Mouse (Mus musculus) urinary bladder, postnatal 14 days (tissue): ENCODE measurements around the gene Ankrd50.

Experiments
- DNase-seq: peaks from one replicate; pipeline ENCODE4 v3.0.0; 2021; ENCODE audit warnings: low spot score

The Ankrd50 gene

DNA sequence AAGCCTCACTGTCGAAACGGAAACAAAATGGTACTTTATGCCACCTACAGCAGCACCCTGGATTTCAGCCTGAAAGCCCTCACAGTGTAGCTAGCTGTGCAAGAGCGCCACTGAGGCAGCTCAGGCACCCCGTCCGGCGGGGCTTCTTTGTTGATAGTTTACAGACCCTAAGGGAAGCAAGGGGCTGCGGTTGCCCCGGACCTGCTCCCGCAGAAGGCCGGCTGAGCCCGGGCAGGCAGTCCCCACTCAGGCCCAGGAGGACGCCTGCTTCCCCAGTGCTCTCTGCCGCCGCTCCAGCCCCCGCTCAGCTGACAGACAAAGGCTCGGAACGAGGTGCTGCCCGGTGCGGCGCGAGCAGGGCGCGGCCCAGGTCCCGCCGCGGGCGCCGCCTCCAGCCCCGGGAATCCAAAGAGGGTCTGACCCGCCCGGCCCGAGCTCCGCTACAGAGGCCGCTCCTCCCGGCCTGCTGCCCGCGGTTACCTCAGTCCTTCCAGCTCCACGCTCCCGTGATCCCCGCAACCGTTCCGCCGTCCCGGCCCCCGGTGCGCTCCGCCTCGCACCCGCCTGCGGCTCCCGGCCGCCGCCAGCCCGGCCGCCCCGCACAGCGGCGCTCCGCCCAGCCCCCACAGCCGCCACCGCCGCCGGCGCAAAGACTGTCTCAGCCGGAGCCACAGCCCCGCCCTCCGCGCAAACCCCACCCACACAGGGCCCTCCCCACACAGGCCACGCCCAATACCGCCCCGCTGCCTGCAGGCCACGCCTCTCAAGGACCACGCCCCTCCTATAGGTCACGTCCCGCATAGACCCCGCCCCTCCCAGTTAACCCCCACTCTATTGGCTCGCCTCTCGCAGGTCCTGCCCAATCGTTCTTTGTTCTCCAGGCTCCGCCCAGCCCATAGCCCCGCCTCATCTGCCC lies at the start of gene Ankrd50:
Ankrd50 (minus strand) TSS at position 654 of the 916 bp plus-strand sequence.
- peak; percentile 99 for DNase-seq

DNA sequence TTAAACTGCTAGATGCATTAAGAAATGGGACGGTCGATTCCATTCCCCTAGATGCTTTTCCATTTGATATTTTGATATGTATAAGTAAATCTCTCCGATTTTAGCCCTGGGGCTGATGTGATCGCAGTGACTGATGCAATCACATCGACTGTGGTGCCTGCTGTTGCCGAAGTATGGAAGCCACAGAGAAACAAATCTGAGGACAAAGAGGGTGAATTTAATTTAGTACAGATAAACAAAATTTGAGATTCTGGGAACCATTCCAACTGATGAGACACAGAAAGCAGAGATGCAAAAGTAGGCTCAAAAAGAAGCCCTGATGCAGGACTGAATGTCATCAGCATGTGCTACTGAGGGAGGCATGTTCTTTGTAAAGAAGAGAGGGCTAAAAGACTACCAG lies 49.6 kb upstream of the Ankrd50 start:
- no peak for DNase-seq

DNA sequence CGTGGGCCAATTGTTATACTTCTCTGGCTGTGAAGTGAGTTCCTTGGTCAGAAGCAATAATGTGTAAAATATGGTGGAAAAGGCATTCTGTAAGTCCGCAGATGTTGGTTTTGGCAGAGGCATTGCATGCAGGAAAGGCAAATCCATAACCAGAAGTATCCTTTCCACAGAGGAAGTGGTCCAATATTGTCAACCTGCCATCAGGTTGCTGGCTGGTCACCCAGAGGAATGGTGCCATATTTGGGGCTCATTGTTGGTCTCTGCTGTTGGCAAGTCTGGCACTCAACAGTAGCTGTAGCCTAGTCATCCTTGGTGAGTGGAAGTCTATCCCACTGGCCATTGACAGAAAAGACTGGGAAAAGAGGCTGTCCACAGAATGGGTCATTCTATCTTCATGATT lies 35.8 kb upstream of the Ankrd50 start:
- DNase-seq: no peak

DNA sequence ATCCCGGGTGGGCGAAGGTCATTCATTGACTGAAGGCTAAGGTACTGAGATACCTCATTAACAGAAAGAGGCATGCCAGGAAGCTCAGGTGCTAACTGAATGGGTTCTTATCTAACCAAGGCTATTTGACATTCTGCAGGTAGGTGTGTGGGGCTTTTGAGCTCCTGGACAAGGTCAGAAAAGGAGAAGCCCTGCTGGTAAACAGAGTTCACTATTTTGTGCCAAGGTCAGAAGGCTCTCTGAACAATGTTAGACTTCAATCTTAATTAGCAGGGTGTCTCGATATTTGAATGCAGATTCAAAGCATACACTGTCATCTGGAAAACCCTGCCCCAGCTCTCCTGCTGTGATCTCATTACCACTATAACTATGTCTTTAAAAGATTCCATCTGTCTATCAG lies 35.3 kb upstream of the Ankrd50 start:
- DNase-seq: no peak

DNA sequence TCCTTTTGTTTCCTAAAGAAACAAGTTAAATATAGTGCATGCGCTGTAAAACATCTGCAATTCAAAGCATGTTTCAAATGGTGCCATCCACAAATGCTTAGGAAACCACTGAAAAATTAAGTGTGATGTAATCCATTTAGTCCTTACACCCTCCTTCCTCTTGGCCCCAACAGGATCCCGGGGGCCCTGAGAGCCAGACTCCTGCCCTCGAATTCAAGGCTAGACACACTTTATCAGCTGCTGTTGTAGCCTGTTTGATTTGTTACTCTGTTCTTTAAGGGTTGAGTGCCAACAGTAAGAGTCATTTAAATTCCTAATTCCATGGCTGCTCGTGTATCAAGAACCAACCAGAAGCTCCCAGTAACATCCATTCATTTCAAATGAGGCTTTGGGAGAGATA lies 19.0 kb upstream of the Ankrd50 start:
- no peak for DNase-seq

DNA sequence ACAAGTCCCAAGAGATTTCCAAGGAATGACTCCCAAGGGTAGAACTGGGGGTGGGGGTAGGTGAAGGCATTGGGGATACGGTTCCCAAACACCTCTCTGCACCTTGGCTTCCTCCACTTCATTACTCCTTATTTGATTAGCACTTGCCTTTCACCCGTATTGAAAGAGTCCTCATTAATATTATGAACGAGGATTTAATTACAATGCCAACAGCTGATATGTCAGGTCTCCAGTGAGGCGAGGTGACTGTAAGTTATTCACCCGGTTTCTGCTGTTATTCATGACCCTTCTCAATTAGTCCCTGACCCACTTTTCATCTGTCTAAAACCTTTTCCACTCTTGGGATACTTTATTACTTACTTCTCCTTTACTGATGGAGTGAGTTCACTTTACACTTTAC lies 17.5 kb upstream of the Ankrd50 start:
- no peak for DNase-seq

DNA sequence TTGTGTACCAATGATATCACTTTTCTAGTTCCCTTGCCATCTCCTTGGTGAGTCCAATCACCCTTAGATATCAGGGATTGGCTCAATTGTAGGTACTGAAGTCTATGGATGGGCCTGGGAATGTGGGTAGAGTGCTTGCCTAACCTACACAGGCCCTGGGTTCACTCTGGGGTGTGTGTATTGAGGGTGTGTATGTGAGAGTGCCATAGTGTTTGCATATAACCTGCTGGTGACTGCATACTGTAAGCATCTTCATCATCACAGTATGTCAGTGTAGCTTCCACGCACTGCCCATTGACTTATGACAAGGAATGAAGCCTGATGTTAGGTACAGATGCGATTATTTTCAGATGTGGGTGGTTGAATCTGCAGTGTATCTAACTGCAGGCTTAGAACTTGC lies 17.1 kb upstream of the Ankrd50 start:
- DNase-seq: no peak

DNA sequence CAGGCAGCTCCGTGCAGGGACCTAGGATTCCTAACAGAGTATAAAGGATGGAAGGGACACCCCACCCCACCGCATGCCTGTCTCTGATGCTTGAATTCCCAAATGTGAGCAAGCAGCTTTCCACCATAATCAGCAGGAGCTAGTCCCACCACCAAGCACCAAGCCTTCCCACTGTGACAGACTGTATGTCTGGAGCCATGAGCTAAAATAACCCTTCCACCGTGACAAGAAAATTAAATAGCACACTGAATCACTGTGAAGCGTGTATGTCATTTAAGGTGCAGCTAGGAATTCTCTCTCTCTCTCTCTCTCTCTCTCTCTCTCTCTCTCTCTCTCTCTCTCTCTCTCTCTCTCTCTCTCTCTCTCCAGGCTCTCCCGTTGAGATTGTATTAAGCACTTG lies 16.7 kb upstream of the Ankrd50 start:
- DNase-seq: no peak

DNA sequence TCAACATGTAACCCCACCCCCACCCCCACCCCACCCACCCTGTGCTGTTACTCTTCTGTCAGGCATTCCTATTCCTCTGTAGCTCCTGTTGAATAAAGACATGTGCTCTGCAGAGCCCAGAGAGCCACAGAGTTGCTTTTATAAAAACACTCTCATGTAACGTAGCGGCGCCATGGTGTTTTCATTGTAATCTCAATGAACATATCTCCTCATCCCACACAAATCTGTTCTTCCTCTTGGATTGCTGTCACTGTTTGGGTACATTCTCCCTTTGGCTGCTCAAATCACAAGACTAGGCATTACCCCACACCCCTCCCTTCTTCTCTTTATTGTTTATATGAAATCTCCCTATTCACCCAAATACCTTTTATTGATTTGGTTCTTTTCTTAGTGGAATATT lies 13.9 kb upstream of the Ankrd50 start:
- DNase-seq: no peak

DNA sequence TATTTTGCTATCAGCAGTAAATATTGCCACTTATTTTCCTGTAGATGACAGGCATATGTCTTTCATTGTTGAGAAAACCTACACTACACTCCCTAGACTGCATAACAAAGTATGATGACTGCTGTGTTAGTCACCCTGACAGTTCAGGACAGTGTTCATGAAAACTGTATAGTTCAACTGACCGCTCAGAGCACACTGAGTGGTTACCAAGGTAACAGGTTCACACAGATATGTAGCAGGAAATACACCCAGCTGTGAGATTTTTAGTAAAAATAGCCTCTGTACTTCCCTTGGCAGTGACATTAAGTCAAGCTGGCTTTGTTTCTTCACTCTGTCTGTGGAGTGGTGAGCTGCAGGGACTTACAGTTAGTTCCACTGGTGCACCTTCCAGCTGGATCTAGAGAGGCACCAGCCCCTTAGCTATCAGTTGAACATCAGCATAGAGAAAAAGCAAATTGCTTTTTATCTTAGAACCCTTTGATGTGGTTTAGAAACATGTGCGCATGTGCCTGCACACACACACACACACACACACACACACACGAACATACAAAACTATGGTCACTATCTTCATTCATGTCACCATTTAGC lies 12.2 kb upstream of the Ankrd50 start:
- no peak for DNase-seq

DNA sequence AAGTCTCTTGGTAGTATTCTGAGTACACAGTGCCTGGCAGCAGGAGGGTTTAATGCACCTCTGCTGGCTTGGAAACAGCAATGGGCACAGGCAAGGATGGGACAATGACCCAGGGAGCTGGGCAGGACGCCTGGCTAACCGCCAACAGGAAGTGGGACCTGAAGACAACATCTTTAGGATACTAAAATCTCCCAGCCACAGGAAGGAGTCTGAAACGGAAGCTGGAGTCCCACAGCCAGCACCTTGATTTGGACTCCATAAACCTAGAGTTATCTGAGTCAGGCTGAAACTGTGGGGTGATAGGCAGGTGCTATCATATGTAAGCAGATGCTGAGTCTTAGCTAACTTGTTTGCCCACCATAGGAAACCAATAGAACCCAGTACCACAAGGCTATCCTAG lies 7.1 kb upstream of the Ankrd50 start:
- DNase-seq: no peak

DNA sequence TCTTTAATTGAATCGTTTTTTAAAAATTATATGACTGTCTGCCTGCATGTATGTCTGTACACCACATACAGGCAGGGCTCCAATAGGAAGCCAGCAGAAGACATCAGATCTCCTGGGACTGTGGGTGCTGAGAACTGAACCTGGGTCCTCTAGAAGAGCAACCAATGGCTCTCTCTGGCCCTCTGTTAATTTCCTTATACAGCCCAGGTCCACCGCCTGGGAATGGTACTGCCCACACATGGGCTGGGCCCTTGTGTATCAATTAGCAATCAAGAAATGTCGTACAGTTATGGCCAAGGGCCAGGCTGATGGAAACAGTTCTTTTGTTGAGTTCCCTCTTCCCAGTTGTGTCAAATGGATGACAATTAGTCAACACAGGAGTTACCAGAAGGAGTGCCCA lies 6.6 kb upstream of the Ankrd50 start:
- DNase-seq: no peak

DNA sequence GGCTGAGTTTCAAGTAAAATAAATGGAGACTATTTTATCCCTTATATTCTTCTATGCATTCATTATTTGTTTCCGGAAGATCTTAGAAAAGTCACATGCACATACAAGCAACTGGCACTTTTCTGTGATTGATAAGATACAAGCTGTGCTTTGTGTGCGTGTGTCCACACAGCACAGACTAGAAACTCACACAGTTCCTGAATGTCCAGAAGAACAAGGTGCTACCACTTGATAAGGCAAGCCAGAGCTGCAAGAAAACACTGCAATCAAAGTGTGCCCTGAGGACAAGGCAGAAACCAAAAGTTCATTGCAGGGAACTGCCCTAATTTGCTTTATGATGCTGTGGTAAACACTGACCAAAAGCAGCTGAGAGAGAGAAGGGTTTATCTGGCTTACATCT lies 6.1 kb upstream of the Ankrd50 start:
- DNase-seq: peak; percentile 34

DNA sequence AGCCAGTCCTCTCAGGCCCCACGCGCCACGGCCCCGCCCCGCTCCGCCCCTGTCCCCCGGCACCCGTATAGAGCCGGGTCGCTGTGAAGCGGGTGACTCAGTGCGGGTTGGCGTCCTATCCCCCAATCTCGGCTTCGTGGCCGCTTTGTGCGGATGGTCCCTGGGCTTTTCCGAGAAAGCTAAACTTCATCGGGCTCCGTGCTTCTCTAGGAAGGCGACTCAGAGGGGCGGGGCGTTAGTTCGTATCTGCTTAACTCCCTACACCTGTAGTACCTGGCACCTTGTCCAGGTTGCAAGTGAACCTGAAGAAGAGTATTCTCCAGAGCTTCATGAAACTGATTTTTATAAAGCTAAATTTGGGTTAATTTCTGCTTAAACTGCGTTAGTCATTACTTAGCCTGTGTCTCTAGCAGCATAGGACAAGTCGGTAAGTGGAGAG lies 482 bp upstream of the Ankrd50 start:
- no peak for DNase-seq

DNA sequence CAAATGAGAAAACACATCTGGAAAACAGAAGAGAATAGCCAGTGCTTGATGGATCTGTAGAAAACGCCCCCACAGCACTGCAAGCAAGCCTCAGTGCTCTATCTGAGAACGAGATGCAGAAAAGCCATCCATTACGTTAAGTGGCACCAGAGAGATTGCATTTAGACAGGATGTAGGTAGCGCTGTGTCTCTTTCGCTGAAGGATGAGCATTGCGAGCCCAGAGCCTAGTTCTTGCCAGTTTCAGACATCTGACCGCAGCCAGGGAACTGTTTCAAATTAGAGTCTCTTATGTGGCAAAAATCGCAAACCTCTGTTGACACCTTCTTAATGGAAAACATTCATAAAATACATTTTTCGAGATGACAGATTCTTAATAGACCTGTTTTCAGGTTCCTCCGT lies 1.1 kb downstream of the Ankrd50 start:
- DNase-seq: no peak

DNA sequence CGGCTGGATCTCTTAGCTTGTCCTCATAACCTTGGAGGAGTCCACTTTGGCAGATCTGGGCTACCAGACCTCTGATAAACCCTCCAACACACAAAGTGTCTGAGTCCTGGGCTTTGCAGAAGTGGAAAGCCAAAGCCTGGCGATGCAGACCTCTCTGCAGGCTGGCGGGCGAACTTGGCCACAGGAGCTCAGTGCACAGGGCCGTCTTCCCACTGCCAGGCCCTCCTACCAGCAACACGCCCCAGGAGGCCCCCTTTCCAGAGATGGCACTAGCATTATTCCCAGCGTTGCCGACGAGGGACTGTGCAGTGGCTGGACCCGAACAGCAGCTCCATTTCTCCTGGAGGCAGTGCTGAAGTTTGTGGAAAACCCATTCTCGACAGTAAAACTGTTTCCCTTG lies 1.9 kb downstream of the Ankrd50 start:
- no peak for DNase-seq

DNA sequence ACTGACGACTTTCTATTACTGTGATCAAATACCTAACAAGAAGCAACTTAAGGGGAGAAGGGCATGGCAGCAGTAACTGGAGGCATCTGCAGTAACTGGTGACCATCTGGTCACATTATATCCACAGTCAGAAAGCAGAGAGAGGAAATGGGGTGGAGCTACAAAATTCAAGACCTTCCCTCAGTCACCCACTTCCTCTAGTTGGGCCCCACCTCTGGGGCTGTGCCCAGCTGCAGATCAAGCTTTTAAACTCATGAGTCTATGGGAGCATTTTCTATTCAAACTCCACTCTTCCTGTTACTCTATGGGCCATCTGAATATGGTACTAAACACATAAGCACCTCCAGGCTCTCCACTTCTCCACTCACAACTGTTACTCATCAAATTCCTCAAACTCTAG lies 3.5 kb downstream of the Ankrd50 start:
- DNase-seq: no peak

DNA sequence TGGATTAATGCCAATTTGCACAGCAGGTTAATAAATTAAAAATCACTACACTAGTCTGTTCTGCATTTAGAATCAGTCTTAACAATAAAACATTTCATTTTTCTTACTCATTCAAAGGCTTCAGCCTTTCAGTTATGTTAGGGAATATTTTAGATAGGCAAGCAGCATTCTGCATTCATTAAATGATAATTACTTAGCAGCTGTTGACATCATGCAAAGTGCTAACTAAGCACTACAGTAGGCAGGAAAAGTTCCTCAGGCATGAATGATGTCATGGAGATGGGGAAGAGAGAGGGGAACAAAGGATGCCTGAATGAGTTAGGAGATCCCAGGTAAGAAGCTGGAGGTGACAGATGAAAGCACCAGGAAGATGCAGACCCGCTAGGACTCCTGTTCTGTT lies 6.7 kb downstream of the Ankrd50 start:
- no peak for DNase-seq

DNA sequence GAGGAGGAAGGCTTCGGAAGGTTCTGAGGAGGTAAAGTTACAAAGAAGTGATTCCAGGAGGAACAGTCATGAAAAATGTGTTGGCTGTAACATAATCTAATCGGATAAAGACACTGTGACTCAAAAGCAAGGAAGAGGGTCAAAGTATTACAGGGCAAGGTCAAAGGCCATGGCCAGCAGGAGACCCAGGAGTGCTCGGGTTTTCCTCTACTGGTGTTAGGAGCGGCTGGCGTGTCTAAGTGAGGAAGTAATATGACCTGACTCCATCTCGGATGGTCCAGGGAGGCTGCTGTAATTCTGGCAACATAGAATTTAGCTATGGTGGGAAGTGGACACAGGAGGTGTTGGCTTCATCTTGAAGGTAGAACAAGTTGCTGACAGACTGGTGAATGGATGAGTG lies 9.1 kb downstream of the Ankrd50 start:
- DNase-seq: no peak

DNA sequence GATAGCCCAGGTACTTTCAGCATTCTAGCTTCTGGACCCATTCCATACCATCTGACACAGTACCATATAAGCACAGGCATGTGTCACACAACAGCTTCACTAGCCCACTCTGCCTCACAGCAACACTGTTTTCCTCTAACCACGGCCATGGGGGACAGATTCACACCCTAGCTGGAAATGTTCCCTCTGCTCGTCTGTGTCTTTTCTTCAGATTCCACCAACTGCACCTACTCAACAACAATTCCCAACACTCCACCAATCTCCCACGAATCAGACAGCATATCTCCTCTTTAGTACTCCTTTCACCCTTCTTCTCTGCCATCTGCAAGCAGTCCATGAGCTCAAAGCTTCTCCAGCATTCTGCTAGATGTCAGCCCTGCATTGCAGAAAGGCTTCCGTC lies 11.5 kb downstream of the Ankrd50 start:
- DNase-seq: no peak

DNA sequence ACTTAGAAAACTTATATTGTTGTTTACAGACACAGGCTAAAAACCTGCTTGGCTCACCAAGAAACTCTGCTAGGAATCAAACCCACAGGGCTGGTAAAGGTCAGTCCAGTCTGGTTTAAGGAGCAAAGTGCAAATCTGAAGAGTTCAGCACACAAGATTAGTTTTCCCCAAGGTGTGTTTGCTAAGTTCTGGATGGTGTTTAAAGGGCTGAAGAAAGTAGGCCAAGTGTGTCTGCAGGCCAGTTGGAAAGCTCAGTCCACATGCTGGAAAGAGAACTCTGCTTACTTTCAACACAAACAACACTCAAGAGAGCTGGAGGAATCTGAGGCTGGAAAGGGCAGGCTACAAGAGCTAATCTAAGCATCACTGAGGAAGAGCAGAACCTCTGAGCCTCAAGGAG lies 13.1 kb downstream of the Ankrd50 start:
- DNase-seq: no peak

DNA sequence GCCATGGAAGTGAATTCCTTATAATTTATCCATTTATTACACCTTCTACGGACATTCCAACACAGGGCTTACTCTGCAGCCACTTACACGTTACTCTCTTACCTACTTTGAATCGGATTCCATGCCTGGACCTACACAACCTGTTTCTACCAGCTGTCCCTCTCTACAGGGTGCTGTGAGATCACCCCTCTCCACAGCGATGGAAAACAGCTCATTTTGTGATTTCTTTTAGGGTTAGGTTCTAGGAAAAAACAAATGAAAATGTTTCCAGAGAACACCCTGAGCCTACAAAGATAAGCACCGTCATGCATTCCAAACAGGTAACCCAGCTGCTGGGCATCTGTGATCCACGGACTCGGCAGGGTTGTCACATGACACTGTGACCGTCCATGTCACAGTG lies 16.5 kb downstream of the Ankrd50 start:
- no peak for DNase-seq

DNA sequence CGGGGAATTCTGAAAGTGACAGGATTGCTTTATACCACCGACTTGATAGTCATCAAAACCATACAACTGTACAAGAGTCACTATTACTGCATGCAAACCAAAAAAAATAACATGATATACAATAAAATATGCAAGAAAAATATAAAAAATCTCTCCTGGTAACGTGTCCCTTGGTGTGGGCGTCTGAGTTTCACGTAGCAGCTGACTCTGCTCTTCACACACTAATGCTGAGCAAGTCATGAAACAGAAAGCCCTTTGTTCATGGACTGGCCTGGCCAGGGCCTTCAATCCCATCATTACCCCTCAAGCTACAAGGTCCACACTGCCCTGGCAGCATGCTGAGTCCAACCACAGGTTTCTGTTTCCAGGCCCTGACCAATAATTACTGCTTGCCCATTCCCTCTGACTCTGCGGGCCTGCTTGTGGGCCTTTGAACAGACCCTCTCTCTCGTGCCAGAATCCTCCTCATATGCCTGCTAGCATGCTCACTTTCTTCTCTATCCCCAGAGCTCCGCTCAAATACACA lies 17.7 kb downstream of the Ankrd50 start:
- no peak for DNase-seq

DNA sequence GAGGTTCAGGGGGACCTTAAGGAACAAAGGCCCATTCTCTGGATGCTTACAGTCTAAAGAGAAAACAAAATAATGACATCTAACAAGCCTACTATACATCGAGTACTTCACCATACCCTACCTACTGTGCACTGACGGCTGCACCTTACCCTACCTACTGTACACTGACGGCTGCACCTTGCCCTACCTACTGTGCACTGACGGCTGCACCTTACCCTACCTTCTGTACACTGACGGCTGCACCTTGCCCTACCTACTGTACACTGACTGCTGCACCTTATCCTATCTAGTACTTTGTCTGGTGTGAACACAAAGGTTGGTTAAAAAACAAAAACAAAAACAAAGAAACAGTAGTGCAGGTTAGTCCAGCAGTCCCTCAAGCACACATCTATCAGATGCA lies 18.5 kb downstream of the Ankrd50 start:
- no peak for DNase-seq
